ENCODE assay signal across 16 mouse cellular contexts in the genomic region with DNA sequence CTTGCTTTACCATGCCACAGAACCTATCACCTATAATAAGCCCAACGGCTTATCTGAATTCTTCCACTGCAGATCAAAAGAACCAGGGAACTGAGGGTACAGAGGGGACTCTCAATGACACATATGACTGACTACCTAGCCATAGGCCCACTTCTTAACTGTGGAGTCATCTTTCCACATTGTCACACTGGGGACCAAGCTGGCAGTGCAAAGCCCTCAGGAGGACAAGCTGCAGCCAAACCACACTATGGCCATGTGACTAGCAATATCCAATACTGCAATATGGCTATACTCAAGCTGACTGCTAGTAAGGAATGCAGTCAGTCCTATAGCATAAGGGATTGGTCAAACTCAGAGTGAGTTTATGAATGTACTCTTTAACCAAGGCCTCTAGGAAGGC.
DNase-seq lines count a peak whose midpoint lies in the region; ATAC-seq and TF ChIP-seq lines count a peak whose summit lies in the region.
"Had no signal": no experiment of that assay in that cellular context is flagged by ENCODE, and none has a peak within 500 bp of the region (broad histone marks: within the 10 kb centered on the region; RNA-seq: fewer than 3 reads in every experiment).

No protein-coding gene starts in this region.

- 10% methylated on average over 1 of the region's 1 CpGs for WGBS in spleen, adult 2 months
- WGBS in liver, embryonic 16.5 days (ENCODE audit: insufficient replicate concordance): 26% methylated on average over 1 of the region's 1 CpGs

- no peaks in the 10 kb centered on the region for H3K9me3 ChIP-seq in liver, embryonic 16.5 days (replicated peaks; ENCODE audit: control insufficient read depth, low read length)
- H3K9me3 ChIP-seq: forebrain, embryonic 15.5 days; limb, embryonic 13.5 days had no signal

- peak; percentile 6; the same call in 1 of the 2 replicates for ATAC-seq in liver, embryonic 16.5 days (ENCODE audit: low read depth)
- ATAC-seq: forebrain, embryonic 15.5 days had no signal

- peak overlapping the region; percentile 17 for H3K9ac ChIP-seq in liver, embryonic 16.5 days (ENCODE audit: low read depth, low read length)
- H3K9ac ChIP-seq: forebrain, embryonic 15.5 days; limb, embryonic 13.5 days had no signal

- no peak for TF ChIP-seq CTCF in spleen, adult 2 months (IDR thresholded peaks at IDR 0.05; ENCODE audit: extremely low read depth, insufficient read depth, insufficient read length, insufficient replicate concordance)

- no peaks in the 10 kb centered on the region for H3K27me3 ChIP-seq in spleen, adult 2 months (ENCODE audit: control insufficient read depth, insufficient read depth, low read length)
- H3K27me3 ChIP-seq in liver, embryonic 16.5 days (ENCODE audit: control insufficient read depth, insufficient read depth, low read depth, low read length): no peaks in the 10 kb centered on the region
- H3K27me3 ChIP-seq: forebrain, embryonic 15.5 days; limb, embryonic 13.5 days had no signal

- H3K36me3 ChIP-seq in spleen, adult 2 months (ENCODE audit: control insufficient read depth, insufficient read depth, low read length): peaks cover 3% of the 10 kb centered on the region; the same call in 1 of the 2 replicates
- H3K36me3 ChIP-seq in liver, embryonic 16.5 days (ENCODE audit: control insufficient read depth, insufficient read depth): no peaks in the 10 kb centered on the region
- H3K36me3 ChIP-seq: forebrain, embryonic 15.5 days; limb, embryonic 13.5 days had no signal

- DNase-seq in spleen, adult 2 months (ENCODE audit: low read depth in 1 of 2, low spot score in 2 of 2): no peak
- no peak for DNase-seq in spleen, postnatal 36 days (ENCODE audit: low spot score in 2 of 2)
- DNase-seq in urinary bladder, postnatal 4 days (ENCODE audit: low spot score in 2 of 2): no peak
- DNase-seq in urinary bladder, postnatal 36 days (ENCODE audit: low spot score in 2 of 2): no peak
- no peak for DNase-seq in thymus, postnatal 36 days
- DNase-seq: adrenal gland, postnatal 10 days; cerebellum, adult 9-10 months; embryo, embryonic 11 days; heart, postnatal 4 days; right cerebral cortex, adult 18-20 months had no signal

- TF ChIP-seq POLR2A in spleen, adult 2 months (IDR thresholded peaks at IDR 0.05; ENCODE audit: low read depth, low read length): no peak

- peaks cover 13% of the 10 kb centered on the region; the same call in 1 of the 2 replicates for H3K4me1 ChIP-seq in spleen, adult 2 months (ENCODE audit: control insufficient read depth, insufficient read depth, insufficient read length)
- peaks cover 17% of the 10 kb centered on the region; the same call in 1 of the 2 replicates for H3K4me1 ChIP-seq in brown adipose tissue, adult 24 weeks (ENCODE audit: control insufficient read depth, insufficient read depth, insufficient read length, low read length)
- peaks cover 48% of the 10 kb centered on the region for H3K4me1 ChIP-seq in liver, embryonic 16.5 days (ENCODE audit: control insufficient read depth, low read depth, low read length)
- H3K4me1 ChIP-seq: limb, embryonic 13.5 days had no signal

- H3K27ac ChIP-seq in spleen, adult 2 months (ENCODE audit: insufficient read depth, low read length): peak overlapping the region; percentile 77
- peak overlapping the region; percentile 55 for H3K27ac ChIP-seq in brown adipose tissue, adult 24 weeks (replicated peaks; ENCODE audit: low read depth, low read length)
- H3K27ac ChIP-seq in liver, embryonic 16.5 days (ENCODE audit: low read length): peak overlapping the region; percentile 84
- H3K27ac ChIP-seq: forebrain, embryonic 15.5 days; limb, embryonic 13.5 days had no signal

- no peak overlapping the region for H3K4me3 ChIP-seq in spleen, adult 2 months (ENCODE audit: extremely low read depth, insufficient read depth, insufficient read length)
- no peak overlapping the region for H3K4me3 ChIP-seq in brown adipose tissue, adult 24 weeks (ENCODE audit: insufficient read depth, low read depth, low read length)
- H3K4me3 ChIP-seq in liver, embryonic 16.5 days (ENCODE audit: low read depth, low read length): no peak overlapping the region
- H3K4me3 ChIP-seq: forebrain, embryonic 15.5 days; limb, embryonic 13.5 days; myocyte had no signal

- H3K4me2 ChIP-seq in liver, embryonic 16.5 days (ENCODE audit: low read depth, low read length): 0 out of 2 replicates have a peak overlapping the region, but pooled peaks have one; percentile 28
- H3K4me2 ChIP-seq: forebrain, embryonic 15.5 days; limb, embryonic 13.5 days; midbrain, embryonic 11.5 days had no signal
